Mouse (Mus musculus) heart, adult 2 months (tissue): ENCODE measurements at regions not wholly inside any gene's neighbourhood (a gene's known extent, or its start where the extent isn't known, plus 50 kb on each side); places are given as distances from the start of the nearest gene placed in this dataset.

Source experiments
- EP300 ChIP-seq: fragments of 200-500 bp; IDR thresholded peaks from 2 replicates; pipeline ENCODE4 v1.6.1; 2011; ENCODE audit warnings: low read depth, low read length, control low read depth; ENCODE audit not compliant: insufficient read depth
- POLR2A ChIP-seq: fragments of 200-500 bp; IDR thresholded peaks from 2 replicates; pipeline ENCODE4 v1.6.1; 2011; ENCODE audit warnings: mild to moderate bottlenecking, low read depth, low read length, control low read depth; ENCODE audit not compliant: insufficient read depth

DNA sequence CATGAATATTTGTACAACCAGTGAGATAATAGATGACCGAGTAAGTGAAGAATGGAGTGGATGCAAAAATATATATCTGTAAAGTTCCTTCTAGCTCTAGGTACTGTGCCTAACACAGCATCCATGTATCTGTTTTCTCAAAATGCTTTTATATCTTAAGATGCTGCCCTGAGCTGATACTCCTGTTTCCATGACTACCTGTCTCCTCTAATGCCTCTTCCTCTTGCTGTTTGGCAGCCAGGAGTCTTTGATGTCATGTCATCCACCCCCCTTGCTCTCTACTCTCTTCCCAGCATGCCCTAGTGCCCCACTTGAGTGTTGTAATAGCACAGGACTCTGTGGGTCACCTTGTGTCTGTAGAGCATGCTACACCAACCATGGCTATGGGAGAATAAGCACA lies 95.2 kb upstream of the Id4 start:
- no peak for TF ChIP-seq EP300
- no peak for TF ChIP-seq POLR2A
